Mouse (Mus musculus) regulatory T cell (primary cell): ENCODE results near the gene Mta1.

Source experiments
- in situ Hi-C: fragments of 300-600 bp; cut with MboI, MseI; formaldehyde crosslinking; loops from one replicate; pipeline ENCODE4 v1.15.1; 2025; ENCODE audit warnings: high pct_unique_total_duplicates

The Mta1 gene

GRCm38 (mm10) chr12:113097040-113097439, 1.0 kb upstream of the Mta1 start:
- in situ Hi-C loops: loop anchor here (5.0 kb wide), 1 partner anchor 80 kb away; no protein-coding TSS in a partner anchor

- in situ Hi-C loops: loop anchor here (5.0 kb wide), 1 partner anchor 81 kb away; no protein-coding TSS in a partner anchor
Measured at GRCm38 (mm10) chr12:113098530-113099151, 563 bp downstream of the Mta1 start.

- in situ Hi-C loops: loop anchor here (5.0 kb wide), 1 partner anchor 82 kb away; no protein-coding TSS in a partner anchor
Measured at GRCm38 (mm10) chr12:113099470-113100237, 1.6 kb downstream of the Mta1 start.

- in situ Hi-C loops: no loop called here
Measured at GRCm38 (mm10) chr12:113100448-113101076, 2.5 kb downstream of the Mta1 start.

GRCm38 (mm10) chr12:113101251-113101960, 3.3 kb downstream of the Mta1 start:
- in situ Hi-C loops: no loop called here

GRCm38 (mm10) chr12:113102461-113102860, 4.4 kb downstream of the Mta1 start:
- in situ Hi-C loops: no loop called here

- in situ Hi-C loops: no loop called here
Measured at GRCm38 (mm10) chr12:113103846-113104451, 5.9 kb downstream of the Mta1 start.

- in situ Hi-C loops: no loop called here
Measured at GRCm38 (mm10) chr12:113106386-113106785, 8.3 kb downstream of the Mta1 start.

GRCm38 (mm10) chr12:113107431-113108124, 9.5 kb downstream of the Mta1 start:
- in situ Hi-C loops: no loop called here

- in situ Hi-C loops: no loop called here
Measured at GRCm38 (mm10) chr12:113108528-113109283, 10.6 kb downstream of the Mta1 start.

- in situ Hi-C loops: no loop called here
Measured at GRCm38 (mm10) chr12:113109801-113110200, 11.7 kb downstream of the Mta1 start.

- in situ Hi-C loops: no loop called here
Measured at GRCm38 (mm10) chr12:113114141-113114540, 16.1 kb downstream of the Mta1 start.

- in situ Hi-C loops: no loop called here
Measured at GRCm38 (mm10) chr12:113114856-113115538, 16.9 kb downstream of the Mta1 start.

GRCm38 (mm10) chr12:113119516-113120410, 21.7 kb downstream of the Mta1 start:
- in situ Hi-C loops: no loop called here

GRCm38 (mm10) chr12:113124726-113125125, 26.6 kb downstream of the Mta1 start:
- in situ Hi-C loops: no loop called here

- in situ Hi-C loops: no loop called here
Measured at GRCm38 (mm10) chr12:113130732-113131131, 32.7 kb downstream of the Mta1 start.

- in situ Hi-C loops: no loop called here
Measured at GRCm38 (mm10) chr12:113131601-113132000, 33.5 kb downstream of the Mta1 start.

- in situ Hi-C loops: no loop called here
Measured at GRCm38 (mm10) chr12:113132567-113132966, 34.5 kb downstream of the Mta1 start.
